Mouse (Mus musculus) stomach, embryonic 15.5 days (tissue): Measurements from ENCODE around the gene Celf5. TPM values are rescaled to one million over a fixed set of nuclear protein-coding genes. Genes with fewer than 3 reads are reported as not detected.

Source experiments
- ATAC-seq: fragments of 200-750 bp; cut with Nextera tagmentation; 2 replicates; pipeline ENCODE4 v1.8.0; 2017; ENCODE audit warnings: low read depth, moderate number of reproducible peaks, moderate TSS enrichment; ENCODE audit not compliant: insufficient read depth, low FRiP score
- H3K27ac ChIP-seq: fragments of 300-500 bp; sonication (generic); 2 replicates; pipeline ENCODE4 v1.5.1; 2015; ENCODE audit warnings: mild to moderate bottlenecking, inconsistent platforms
- H3K27me3 ChIP-seq: fragments of 300-500 bp; sonication (generic); replicated peaks from 2 replicates; pipeline ENCODE4 v1.6.1; 2015; ENCODE audit warnings: inconsistent platforms
- H3K36me3 ChIP-seq: fragments of 300-500 bp; sonication (generic); 2 replicates; pipeline ENCODE4 v1.6.1; 2015; ENCODE audit warnings: inconsistent platforms
- H3K4me1 ChIP-seq: fragments of 300-500 bp; sonication (generic); 2 replicates; pipeline ENCODE4 v1.6.1; 2015; ENCODE audit warnings: inconsistent platforms
- H3K4me2 ChIP-seq: fragments of 300-500 bp; sonication (generic); 2 replicates; pipeline ENCODE4 v1.6.1; 2015; ENCODE audit warnings: mild to moderate bottlenecking, inconsistent platforms
- H3K4me3 ChIP-seq: fragments of 300-500 bp; sonication (generic); replicated peaks from 2 replicates; pipeline ENCODE4 v1.5.1; 2015; ENCODE audit warnings: inconsistent platforms
- H3K9ac ChIP-seq: fragments of 300-500 bp; sonication (generic); 2 replicates; pipeline ENCODE4 v1.6.1; 2015; ENCODE audit warnings: inconsistent platforms
- H3K9me3 ChIP-seq: fragments of 300-500 bp; sonication (generic); 2 replicates; pipeline ENCODE4 v1.6.1; 2016; ENCODE audit warnings: inconsistent platforms
- WGBS: fragments of 180-500 bp; shearing (Covaris S2); methylation state at CpG from one replicate; pipeline ENCODE4 v1.1.7; 2015; 5-methylcytosine and 5-hydroxymethylcytosine counted together
- polyA plus RNA-seq: library from polyadenylated mRNA; unstranded; fragments of >200 nt; fragmentation: Nextera tagmentation; extraction: Ambion mirVana; gene quantifications from 2 replicates; pipeline ENCODE4 v1.2.1, GENCODE M21; 2015

Celf5 gene
- polyA plus RNA-seq, 1 experiment from 2014 or later, result 1.7 TPM

DNA sequence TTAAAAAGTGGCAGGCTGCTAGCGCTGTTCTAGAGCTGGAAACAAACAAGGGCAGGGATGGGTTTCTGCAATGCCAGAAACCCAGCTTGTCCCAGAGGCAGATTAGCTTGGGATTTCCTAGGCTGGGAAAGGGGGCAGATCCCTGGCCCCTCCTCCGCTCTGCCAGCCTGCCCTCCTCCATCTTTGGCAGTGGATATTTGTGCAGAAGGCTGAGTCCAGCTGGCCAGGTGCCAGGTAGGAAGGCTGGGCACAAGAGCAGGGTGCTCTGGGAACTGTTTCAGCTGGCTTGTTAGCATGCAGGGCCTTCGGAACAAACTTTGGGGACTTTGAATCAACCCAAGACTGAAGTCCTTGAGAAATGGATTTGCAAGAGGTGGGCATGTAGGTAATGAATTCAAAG lies 47.1 kb downstream of the Celf5 start:
- Histone ChIP-seq H3K9me3 (no peaks in the 10 kb centered on the region), H3K4me1 (peaks cover 37% of the 10 kb centered on the region), H3K9ac (no peak overlapping the region), H3K27me3 (no peaks in the 10 kb centered on the region), H3K4me2 (no peak overlapping the region), H3K27ac (peak overlapping the region; percentile 26; the same call in 1 of the 2 replicates), H3K36me3 (no peaks in the 10 kb centered on the region), H3K4me3 (no peak overlapping the region)
- whole genome bisulfite sequencing, result 70% methylated on average over 3 of the region's 3 CpGs
- no peak for ATAC-seq

DNA sequence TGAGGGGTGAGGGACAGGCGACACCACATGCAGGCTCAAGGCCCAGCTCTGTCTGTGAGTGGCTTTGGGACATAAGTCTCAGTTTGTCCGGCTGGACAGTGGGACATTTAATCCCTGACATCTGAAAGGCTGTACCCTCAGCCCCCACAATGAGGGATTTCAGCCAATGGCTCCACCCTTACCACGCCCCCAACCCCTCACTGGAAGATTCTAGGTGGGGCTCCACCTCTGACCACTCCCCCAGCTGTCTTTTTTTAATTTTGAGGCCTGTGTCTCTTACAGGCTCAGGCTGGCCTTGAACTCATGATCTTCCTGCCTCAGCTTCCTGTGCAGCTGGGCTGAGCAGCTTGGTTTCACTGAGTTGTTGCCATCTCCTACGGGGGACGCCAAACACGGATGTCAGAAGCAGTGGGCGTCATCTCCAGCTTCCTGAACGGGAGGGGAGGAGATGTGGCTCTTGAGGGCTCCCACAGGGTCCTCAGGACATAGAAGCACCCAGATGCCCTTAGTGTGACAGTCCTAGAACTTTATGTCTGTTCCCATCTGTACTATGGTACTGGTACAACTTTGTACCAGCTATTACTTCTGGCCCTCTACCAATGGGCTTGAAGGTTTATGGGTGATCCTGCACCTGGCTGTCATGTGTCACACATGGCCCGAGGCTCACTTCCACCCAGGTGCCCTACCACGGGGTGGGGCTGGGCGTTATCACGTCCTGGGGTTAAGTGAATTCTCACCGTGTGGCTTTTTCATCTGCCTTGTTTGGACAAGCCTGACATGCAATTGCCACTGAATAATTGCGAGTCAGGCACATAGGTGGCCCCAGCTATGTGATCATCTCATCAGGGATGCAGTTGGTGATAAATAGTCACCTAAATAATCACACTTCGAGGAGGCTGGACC lies 47.9 kb downstream of the Celf5 start:
- Histone ChIP-seq H3K4me3 (no peak overlapping the region), H3K36me3 (no peaks in the 10 kb centered on the region), H3K4me1 (peaks cover 40% of the 10 kb centered on the region), H3K27ac (peak overlapping the region; percentile 26; the same call in 1 of the 2 replicates), H3K9me3 (no peaks in the 10 kb centered on the region), H3K4me2 (no peak overlapping the region), H3K9ac (no peak overlapping the region), H3K27me3 (no peaks in the 10 kb centered on the region)
- no peak for ATAC-seq
- WGBS, result 47% methylated on average over 15 of the region's 15 CpGs

DNA sequence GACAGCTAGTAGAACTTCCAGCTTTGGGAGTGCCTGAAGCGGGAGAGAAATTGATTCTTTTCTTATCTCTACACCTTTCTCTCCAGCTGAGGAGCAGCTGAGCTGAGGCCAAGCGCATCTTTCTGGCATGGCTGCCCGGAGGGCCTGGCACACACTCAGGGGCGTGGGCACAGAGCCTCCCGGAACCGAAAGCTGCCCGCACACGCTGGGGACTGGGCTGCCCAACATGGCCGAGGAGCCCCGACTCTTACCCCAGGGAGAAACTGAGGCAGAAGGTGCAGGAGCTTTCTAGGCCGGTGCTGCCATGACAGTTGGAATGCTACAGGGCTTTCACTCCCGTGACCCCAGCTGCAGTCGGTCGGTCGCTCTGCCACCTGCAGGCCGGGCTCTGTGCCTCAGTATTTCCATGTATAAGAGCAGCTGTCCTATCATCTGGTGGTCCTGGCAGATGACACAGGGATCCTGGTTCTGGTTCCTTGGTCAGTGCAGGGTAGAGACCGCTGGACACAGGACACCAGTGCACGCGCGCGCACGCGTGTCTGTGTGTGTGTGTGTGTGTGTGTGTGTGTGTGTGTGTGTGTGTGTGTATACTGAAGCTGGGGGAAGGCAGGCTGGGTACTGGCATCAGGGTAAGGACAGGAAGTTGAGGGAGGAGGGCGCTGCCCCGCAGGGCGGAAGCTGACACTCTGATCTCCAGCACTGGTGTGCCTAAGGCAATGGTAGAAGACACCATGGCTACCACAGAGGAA lies 48.8 kb downstream of the Celf5 start:
- no peak overlapping the region for H3K9ac ChIP-seq
- H3K4me1 ChIP-seq, result peaks cover 41% of the 10 kb centered on the region
- no peaks in the 10 kb centered on the region for H3K9me3 ChIP-seq
- peak overlapping the region; percentile 4; the same call in 1 of the 2 replicates for H3K27ac ChIP-seq
- no peaks in the 10 kb centered on the region for H3K36me3 ChIP-seq
- H3K4me2 ChIP-seq, result peak overlapping the region; percentile 55; the same call in 1 of the 2 replicates
- H3K4me3 ChIP-seq, result no peak overlapping the region
- no peak for ATAC-seq
- H3K27me3 ChIP-seq, result no peaks in the 10 kb centered on the region
- 74% methylated on average over 26 of the region's 26 CpGs for WGBS

DNA sequence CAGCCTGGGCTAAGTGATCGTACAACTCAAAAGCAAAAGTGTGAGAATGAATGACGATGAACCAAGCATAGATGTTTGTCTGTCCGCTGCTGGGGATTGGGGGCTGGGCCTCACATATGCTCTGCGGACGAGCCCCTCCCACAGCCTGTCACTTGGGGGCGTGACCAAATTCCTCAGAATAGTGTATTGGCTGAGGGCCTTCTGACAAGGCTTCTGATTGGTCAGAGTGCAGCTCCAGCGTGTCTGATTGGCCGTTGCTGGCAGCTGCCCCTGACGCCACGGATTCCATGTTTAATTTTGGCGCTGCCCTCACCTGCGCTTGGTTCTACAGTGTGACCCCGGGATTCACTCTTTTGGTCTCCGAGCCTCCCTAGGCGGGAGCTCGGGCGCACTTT lies 49.6 kb downstream of the Celf5 start:
- Histone ChIP-seq H3K4me2 (peak overlapping the region; percentile 55), H3K4me3 (peak overlapping the region; percentile 20), H3K9me3 (no peaks in the 10 kb centered on the region), H3K27ac (no peak overlapping the region), H3K36me3 (no peaks in the 10 kb centered on the region), H3K27me3 (no peaks in the 10 kb centered on the region), H3K9ac (no peak overlapping the region), H3K4me1 (peaks cover 41% of the 10 kb centered on the region)
- WGBS, result 4% methylated on average over 17 of the region's 17 CpGs
- peak; percentile 79 for ATAC-seq

DNA sequence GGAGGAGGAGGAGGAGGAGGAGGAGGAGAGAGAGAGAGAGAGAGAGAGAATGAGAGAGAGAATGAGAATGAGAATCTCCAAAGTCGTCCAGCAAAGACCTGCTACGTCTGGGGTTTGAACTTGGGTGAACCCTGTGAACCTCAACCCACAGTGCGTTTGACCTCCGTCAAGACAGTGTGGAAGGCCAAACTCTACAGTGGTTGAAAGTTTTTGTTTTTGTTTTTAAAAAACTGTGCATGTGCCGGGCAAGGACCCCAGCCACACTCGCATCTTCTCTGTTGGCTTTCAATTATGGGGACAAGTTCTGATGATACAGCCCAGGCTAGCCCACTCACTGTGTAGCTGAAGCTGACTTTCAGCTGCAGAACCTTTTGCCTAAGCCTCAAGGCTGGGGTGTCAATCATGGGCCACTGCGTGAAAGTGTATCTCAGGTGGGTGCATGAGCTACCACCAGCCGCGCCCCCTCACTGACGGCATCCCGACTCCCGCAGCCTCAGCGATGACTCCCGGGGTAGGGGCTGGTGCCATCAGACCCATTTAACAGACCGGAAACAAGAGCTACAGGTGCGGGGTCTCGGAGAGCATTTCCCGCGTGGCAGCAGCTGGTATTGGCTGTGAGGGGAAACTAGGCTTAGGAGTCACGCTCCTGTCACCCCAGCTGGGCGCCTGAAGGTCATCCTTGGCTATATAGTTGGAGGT lies 50.2 kb downstream of the Celf5 start:
- Histone ChIP-seq H3K27me3 (no peaks in the 10 kb centered on the region), H3K4me2 (peak overlapping the region; percentile 55), H3K9me3 (no peaks in the 10 kb centered on the region), H3K4me3 (peak overlapping the region; percentile 20; the same call in 1 of the 2 replicates), H3K27ac (no peak overlapping the region), H3K4me1 (peaks cover 43% of the 10 kb centered on the region), H3K36me3 (no peaks in the 10 kb centered on the region), H3K9ac (no peak overlapping the region)
- no peak; the same call in 1 of the 2 replicates for ATAC-seq
- 63% methylated on average over 21 of the region's 21 CpGs for WGBS

DNA sequence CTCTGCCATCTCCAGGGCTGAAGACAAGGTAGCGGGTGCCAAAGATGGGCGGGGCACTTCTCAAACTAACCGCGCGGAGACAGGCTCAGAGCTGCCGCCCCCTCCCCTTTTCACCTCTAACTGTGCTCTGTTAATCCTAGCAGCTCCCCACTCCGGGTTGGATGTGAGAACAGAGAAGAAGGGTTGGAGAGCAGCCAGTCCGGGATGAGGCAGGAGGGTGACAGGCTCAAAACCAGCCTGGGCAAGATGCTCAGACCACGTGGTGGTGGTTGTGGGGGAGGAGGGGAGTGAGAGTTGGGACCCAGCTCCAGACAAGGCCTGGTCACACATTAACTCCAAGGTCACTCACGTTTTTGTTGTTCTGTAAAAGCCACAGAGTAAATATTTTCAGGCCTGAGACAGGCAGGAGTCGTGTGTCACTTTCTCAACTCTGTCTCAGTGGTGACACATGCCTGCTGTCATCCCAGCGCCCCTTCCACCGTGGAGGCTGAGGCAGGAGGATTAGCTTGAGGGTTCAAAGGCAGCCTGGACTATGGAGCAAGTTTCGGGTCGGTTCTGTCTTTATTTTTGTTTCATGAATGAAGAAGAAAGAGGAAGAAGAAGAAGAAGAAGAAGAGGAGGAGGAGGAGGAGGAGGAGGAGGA lies 50.9 kb downstream of the Celf5 start:
- no peaks in the 10 kb centered on the region for H3K27me3 ChIP-seq
- peak overlapping the region; percentile 81 for H3K4me3 ChIP-seq
- peaks cover 45% of the 10 kb centered on the region for H3K4me1 ChIP-seq
- H3K9ac ChIP-seq, result no peak overlapping the region
- peak overlapping the region; percentile 95 for H3K4me2 ChIP-seq
- 13% methylated on average over 15 of the region's 15 CpGs for WGBS
- no peaks in the 10 kb centered on the region for H3K36me3 ChIP-seq
- ATAC-seq, result no peak
- H3K27ac ChIP-seq, result peak overlapping the region; percentile 91
- no peaks in the 10 kb centered on the region for H3K9me3 ChIP-seq

DNA sequence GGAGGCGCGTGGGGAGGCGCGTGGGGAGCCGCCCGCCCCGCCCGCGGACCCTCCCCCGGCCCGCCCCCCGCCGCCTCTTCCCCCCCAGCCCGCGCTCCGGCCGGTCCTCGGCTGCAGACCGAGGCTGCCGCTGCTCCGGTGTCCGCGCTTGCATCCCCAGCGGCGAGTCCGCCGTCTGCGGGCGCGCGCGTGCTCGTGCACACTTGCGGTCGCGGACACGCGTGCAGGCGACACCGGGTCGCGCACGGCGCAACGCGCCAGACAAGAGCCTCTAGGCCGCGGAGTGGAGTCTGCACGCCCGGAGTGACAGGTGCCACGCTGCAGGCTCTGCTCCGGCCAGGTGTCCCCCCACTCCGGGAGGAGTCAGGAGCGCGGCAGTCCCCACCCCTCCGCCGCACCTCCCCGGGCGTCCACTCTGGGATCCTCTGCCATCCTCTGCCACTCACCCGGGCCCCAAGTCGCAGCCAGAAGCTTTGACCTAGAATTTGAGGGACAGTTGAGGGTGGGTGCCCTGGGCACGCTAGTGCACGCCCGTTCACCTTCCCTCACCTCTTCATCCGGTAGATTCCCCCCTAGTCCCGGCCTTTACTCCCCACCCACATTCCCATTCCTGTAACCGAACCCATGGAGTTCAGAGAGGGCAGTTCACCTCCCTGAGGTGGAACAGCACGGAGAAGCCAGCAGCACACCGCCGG lies 51.5 kb downstream of the Celf5 start:
- Histone ChIP-seq H3K4me1 (peaks cover 45% of the 10 kb centered on the region), H3K4me3 (peak overlapping the region; percentile 81), H3K36me3 (no peaks in the 10 kb centered on the region), H3K27ac (peak overlapping the region; percentile 91), H3K27me3 (no peaks in the 10 kb centered on the region), H3K4me2 (peak overlapping the region; percentile 95), H3K9me3 (no peaks in the 10 kb centered on the region), H3K9ac (peak overlapping the region; percentile 71)
- 2% methylated on average over 46 of the region's 70 CpGs for WGBS
- no peak; the same call in 1 of the 2 replicates for ATAC-seq

DNA sequence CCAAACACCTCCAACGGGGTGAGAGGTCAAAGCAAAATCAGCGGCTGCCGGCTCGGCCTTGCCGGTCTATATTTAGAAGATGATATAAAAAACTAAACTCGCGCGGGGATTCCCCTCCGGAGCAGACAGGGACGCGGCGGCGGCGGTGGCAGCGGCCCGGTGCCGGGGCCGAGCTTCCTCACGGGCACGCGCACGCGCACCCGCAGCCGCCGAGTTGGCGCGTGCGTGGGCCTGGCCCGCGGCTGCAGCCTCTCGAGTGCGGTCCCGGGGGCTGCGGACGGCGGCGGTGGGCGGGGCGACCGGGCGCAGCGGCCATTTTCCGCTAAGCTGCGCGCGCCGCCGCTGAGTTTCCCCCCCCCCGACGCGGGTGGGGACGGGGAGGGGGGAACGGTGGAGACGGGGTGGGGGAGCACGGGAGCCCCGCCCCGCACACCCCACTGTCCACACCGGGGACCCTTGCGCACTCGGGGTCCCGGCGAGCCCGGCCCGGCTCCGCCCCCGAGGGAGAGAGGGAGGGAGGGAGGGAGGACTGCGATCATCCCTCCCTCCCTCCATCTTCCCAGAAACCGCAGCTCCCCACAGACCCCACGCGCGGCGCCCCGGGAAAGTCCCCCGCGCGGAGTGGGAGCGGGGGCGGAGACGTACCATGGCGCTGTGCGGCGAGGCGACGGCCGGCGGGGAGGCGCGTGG lies 52.2 kb downstream of the Celf5 start:
- Histone ChIP-seq H3K27ac (peak overlapping the region; percentile 91), H3K9ac (peak overlapping the region; percentile 71), H3K4me1 (peaks cover 47% of the 10 kb centered on the region), H3K36me3 (no peaks in the 10 kb centered on the region), H3K4me2 (peak overlapping the region; percentile 95), H3K27me3 (no peaks in the 10 kb centered on the region), H3K4me3 (peak overlapping the region; percentile 81), H3K9me3 (no peaks in the 10 kb centered on the region)
- WGBS, result under 1% methylated on average over 59 of the region's 89 CpGs
- ATAC-seq, result peak; percentile 2; the same call in 1 of the 2 replicates

DNA sequence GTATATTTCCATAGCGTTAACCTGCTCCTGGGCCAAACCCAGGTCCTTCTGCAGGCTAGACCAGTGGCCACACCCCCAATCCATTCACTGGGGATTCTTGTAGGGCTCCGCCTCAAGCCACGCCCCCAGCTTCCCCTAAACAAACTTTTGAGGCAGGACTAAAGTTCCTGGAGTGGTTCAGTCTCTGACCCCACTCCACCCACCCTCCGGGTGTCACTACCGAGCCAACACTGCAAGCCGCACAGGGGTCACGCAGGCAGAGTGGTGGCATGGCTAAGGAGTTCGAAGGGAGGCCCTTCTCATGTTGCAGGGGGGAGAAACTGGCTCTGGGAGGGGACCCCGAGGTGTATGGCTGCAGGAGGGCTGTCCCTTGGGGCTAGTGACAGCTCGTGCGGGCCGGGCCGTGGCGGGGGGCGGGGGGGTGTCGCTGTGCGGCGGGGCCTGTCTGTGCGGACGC lies 52.9 kb downstream of the Celf5 start:
- Histone ChIP-seq H3K4me2 (peak overlapping the region; percentile 95), H3K4me1 (peaks cover 50% of the 10 kb centered on the region), H3K4me3 (peak overlapping the region; percentile 81), H3K27me3 (no peaks in the 10 kb centered on the region), H3K9ac (peak overlapping the region; percentile 71), H3K36me3 (no peaks in the 10 kb centered on the region), H3K27ac (peak overlapping the region; percentile 91), H3K9me3 (no peaks in the 10 kb centered on the region)
- ATAC-seq, result peak; percentile 43
- 0% methylated on average over 19 of the region's 20 CpGs for WGBS

DNA sequence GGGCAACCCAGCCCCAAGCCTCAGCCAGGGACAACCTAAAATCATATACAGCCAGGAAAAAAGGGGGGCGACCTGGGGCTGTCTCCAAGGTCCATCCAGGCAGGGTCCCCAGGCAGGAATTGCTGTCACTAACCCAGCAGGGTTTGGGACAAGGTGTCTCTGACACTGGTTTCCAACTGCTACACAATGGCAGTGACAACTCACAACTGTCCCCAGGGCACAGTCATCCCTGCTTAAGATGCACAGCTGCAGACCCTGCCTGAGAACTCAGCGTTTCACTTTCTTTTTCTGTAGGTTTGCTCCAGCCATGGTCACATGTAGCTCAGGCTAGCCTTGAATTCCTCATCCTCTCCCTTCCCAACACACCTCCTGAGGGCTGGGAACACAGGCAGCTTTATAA lies 53.4 kb downstream of the Celf5 start:
- ATAC-seq, result no peak
- peaks cover 52% of the 10 kb centered on the region for H3K4me1 ChIP-seq

More for the DNA sequence above, 53.4 kb downstream of the Celf5 start:
- Histone ChIP-seq H3K36me3 (no peaks in the 10 kb centered on the region), H3K4me2 (peak overlapping the region; percentile 95), H3K9ac (no peak overlapping the region), H3K4me3 (peak overlapping the region; percentile 81), H3K27me3 (no peaks in the 10 kb centered on the region), H3K9me3 (no peaks in the 10 kb centered on the region), H3K27ac (peak overlapping the region; percentile 91; the same call in 1 of the 2 replicates)
- WGBS, result 29% methylated on average over 2 of the region's 2 CpGs
